ENCODE assay signal across 10 mouse cellular contexts in genomic region chr1:171252415-171252814, GRCm38 (mm10). TPM values are rescaled to one million over a fixed set of nuclear protein-coding genes. Genes with fewer than 3 reads are reported as not detected.
DNase-seq lines count a peak whose midpoint lies in the region; ATAC-seq and TF ChIP-seq lines count a peak whose summit lies in the region.
"Had no signal": no experiment of that assay in that cellular context is flagged by ENCODE, and none has a peak within 500 bp of the region (broad histone marks: within the 10 kb centered on the region; RNA-seq: fewer than 3 reads in every experiment).

No protein-coding gene starts in this region.

- H3K27ac ChIP-seq in heart, embryonic 14.5 days (replicated peaks in 1 of 2; ENCODE audit: control insufficient read depth in 1 of 2, insufficient read depth in 1 of 2, low read depth in 2 of 2, low read length in 2 of 2) = peak overlapping the region; percentile 40 to 56; a peak in 2 of 4 replicates
- peak overlapping the region; percentile 85 for H3K27ac ChIP-seq in hindbrain, embryonic 10.5 days
- peak overlapping the region; percentile 46; the same call in 1 of the 2 replicates for H3K27ac ChIP-seq in midbrain, embryonic 12.5 days (replicated peaks)

- peaks cover 26 to 39% of the 10 kb centered on the region in 2 experiments for H3K4me1 ChIP-seq in heart, embryonic 14.5 days (ENCODE audit: control insufficient read depth in 2 of 2, insufficient read depth in 2 of 2, low read length in 2 of 2)
- H3K4me1 ChIP-seq in hindbrain, embryonic 10.5 days (replicated peaks) = peaks cover 58% of the 10 kb centered on the region
- H3K4me1 ChIP-seq in midbrain, embryonic 12.5 days = peaks cover 41% of the 10 kb centered on the region

- no peak overlapping the region for H3K9ac ChIP-seq in heart, embryonic 14.5 days (ENCODE audit: low read length)
- H3K9ac ChIP-seq in midbrain, embryonic 12.5 days (replicated peaks) = no peak overlapping the region; the same call in 1 of the 2 replicates

- H3K4me3 ChIP-seq in heart, embryonic 14.5 days (ENCODE audit: control insufficient read depth in 1 of 2, insufficient read depth in 1 of 2, low read depth in 1 of 2, low read length in 2 of 2) = no peak overlapping the region; a peak in 1 of 4 replicates
- peak overlapping the region; percentile 55 for H3K4me3 ChIP-seq in hindbrain, embryonic 10.5 days
- H3K4me3 ChIP-seq in midbrain, embryonic 12.5 days = 0 out of 2 replicates have a peak overlapping the region, but pooled peaks have one; percentile 8

- no peak for DNase-seq in heart, adult 9 months (ENCODE audit: low spot score in 2 of 2)
- peak; percentile 46 for DNase-seq in brain, embryonic 14.5 days (ENCODE audit: low read depth)
- DNase-seq in hindbrain, embryonic 10.5 days (ENCODE audit: low spot score) = no peak
- no peak for DNase-seq in right cerebral cortex, postnatal 36 days (ENCODE audit: low spot score in 2 of 2)
- no peak for DNase-seq in adrenal gland, postnatal 14 days
- DNase-seq: adrenal gland, postnatal 36 days; right cerebral cortex, adult 18-20 months had no signal

- no peak for ATAC-seq in heart, embryonic 14.5 days (ENCODE audit: insufficient number of reproducible peaks, insufficient read depth, low FRiP score, low read depth)
- no peak for ATAC-seq in midbrain, embryonic 12.5 days (ENCODE audit: low FRiP score, low read depth)
- ATAC-seq in CD4-positive, CD25-positive, alpha-beta regulatory T cell, adult 4 months = no peak

- H3K4me2 ChIP-seq in heart, embryonic 14.5 days (ENCODE audit: low read length) = peak overlapping the region; percentile 63
- H3K4me2 ChIP-seq in midbrain, embryonic 12.5 days (replicated peaks) = peak overlapping the region; percentile 50

- H3K36me3 ChIP-seq in heart, embryonic 14.5 days (ENCODE audit: control insufficient read depth, insufficient read depth, low read length) = no peaks in the 10 kb centered on the region
- peaks cover 26% of the 10 kb centered on the region for H3K36me3 ChIP-seq in hindbrain, embryonic 10.5 days
- no peaks in the 10 kb centered on the region for H3K36me3 ChIP-seq in midbrain, embryonic 12.5 days

- WGBS in heart, embryonic 14.5 days = 59% methylated on average over 17 of the region's 17 CpGs
- WGBS in hindbrain, embryonic 10.5 days = 46% methylated on average over 17 of the region's 17 CpGs
- 46% methylated on average over 17 of the region's 17 CpGs for WGBS in midbrain, embryonic 12.5 days

- TF ChIP-seq POLR2A in brain, embryonic 14.5 days (IDR thresholded peaks at IDR 0.05; ENCODE audit: borderline replicate concordance, extremely low read depth, insufficient read depth, insufficient read length, poor library complexity, severe bottlenecking) = no peak

- no peaks in the 10 kb centered on the region for H3K9me3 ChIP-seq in heart, embryonic 14.5 days (ENCODE audit: control insufficient read depth, low read length)
- H3K9me3 ChIP-seq in hindbrain, embryonic 10.5 days = no peaks in the 10 kb centered on the region
- H3K9me3 ChIP-seq in midbrain, embryonic 12.5 days = no peaks in the 10 kb centered on the region

- no peaks in the 10 kb centered on the region for H3K27me3 ChIP-seq in heart, embryonic 14.5 days (ENCODE audit: control insufficient read depth, insufficient read depth, low read length)
- no peaks in the 10 kb centered on the region for H3K27me3 ChIP-seq in hindbrain, embryonic 10.5 days (ENCODE audit: insufficient read depth, poor library complexity, severe bottlenecking)
- peaks cover 8% of the 10 kb centered on the region; the same call in 1 of the 2 replicates for H3K27me3 ChIP-seq in midbrain, embryonic 12.5 days

- TF ChIP-seq CTCF in brain, embryonic 14.5 days (IDR thresholded peaks at IDR 0.05; ENCODE audit: borderline replicate concordance, extremely low read depth, insufficient read depth, insufficient read length) = no peak

RNA-seq across cellular contexts. Expression of gene Ndufs2, which starts 1.2 kb away (rescaled TPM):
- 541 and 561 TPM in 2 replicates for polyA plus RNA-seq in heart, embryonic 14.5 days (2014; fragmentation: Nextera tagmentation; extraction: Ambion mirVana)
- 130 and 153 TPM in 2 replicates for polyA plus RNA-seq in brain, embryonic 14.5 days (2012; rRNA removed)
- polyA plus RNA-seq in hindbrain, embryonic 10.5 days (2016; fragmentation: Nextera tagmentation; extraction: Ambion mirVana) = 250 and 275 TPM in 2 replicates
- polyA plus RNA-seq in midbrain, embryonic 12.5 days (2016; fragmentation: Nextera tagmentation; extraction: Ambion mirVana) = 224 and 226 TPM in 2 replicates
- 100 to 1,000 TPM; 115 to 119 TPM for polyA plus RNA-seq in CD4-positive, CD25-positive, alpha-beta regulatory T cell, adult 4 months (2017; shearing (Covaris generic))
- total RNA-seq in adrenal gland, postnatal 14 days (2021) = 875 and 896 TPM in 2 replicates

RNA-seq across cellular contexts. Expression of gene Adamts4, which starts 2.2 kb away (rescaled TPM):
- 2.8 and 3.0 TPM in 2 replicates for polyA plus RNA-seq in heart, embryonic 14.5 days (2014; fragmentation: Nextera tagmentation; extraction: Ambion mirVana)
- 4.1 and 4.6 TPM in 2 replicates for polyA plus RNA-seq in brain, embryonic 14.5 days (2012; rRNA removed)
- polyA plus RNA-seq in hindbrain, embryonic 10.5 days (2016; fragmentation: Nextera tagmentation; extraction: Ambion mirVana) = 10.4 and 13.0 TPM in 2 replicates
- 8.2 and 9.2 TPM in 2 replicates for polyA plus RNA-seq in midbrain, embryonic 12.5 days (2016; fragmentation: Nextera tagmentation; extraction: Ambion mirVana)
- polyA plus RNA-seq in CD4-positive, CD25-positive, alpha-beta regulatory T cell, adult 4 months (2017; shearing (Covaris generic)) = under 1 TPM in 1 of 2 experiments, not detected in 1; 0.13 TPM
- 3.1 and 3.4 TPM in 2 replicates for total RNA-seq in adrenal gland, postnatal 14 days (2021)

RNA-seq across cellular contexts. Expression of gene B4galt3, which starts 17.7 kb away (rescaled TPM):
- 52.8 and 55.6 TPM in 2 replicates for polyA plus RNA-seq in heart, embryonic 14.5 days (2014; fragmentation: Nextera tagmentation; extraction: Ambion mirVana)
- 101 and 122 TPM in 2 replicates for polyA plus RNA-seq in brain, embryonic 14.5 days (2012; rRNA removed)
- 70.3 and 80.9 TPM in 2 replicates for polyA plus RNA-seq in hindbrain, embryonic 10.5 days (2016; fragmentation: Nextera tagmentation; extraction: Ambion mirVana)
- polyA plus RNA-seq in midbrain, embryonic 12.5 days (2016; fragmentation: Nextera tagmentation; extraction: Ambion mirVana) = 72.1 and 80.6 TPM in 2 replicates
- polyA plus RNA-seq in CD4-positive, CD25-positive, alpha-beta regulatory T cell, adult 4 months (2017; shearing (Covaris generic)) = 10 to 100 TPM; 56.0 to 93.6 TPM
- 31.1 and 34.1 TPM in 2 replicates for total RNA-seq in adrenal gland, postnatal 14 days (2021)

RNA-seq across cellular contexts. Expression of gene Fcer1g, which starts 18.2 kb away (rescaled TPM):
- 30.1 and 37.7 TPM in 2 replicates for polyA plus RNA-seq in heart, embryonic 14.5 days (2014; fragmentation: Nextera tagmentation; extraction: Ambion mirVana)
- polyA plus RNA-seq in brain, embryonic 14.5 days (2012; rRNA removed) = 16.5 and 18.2 TPM in 2 replicates
- 16.3 and 22.8 TPM in 2 replicates for polyA plus RNA-seq in hindbrain, embryonic 10.5 days (2016; fragmentation: Nextera tagmentation; extraction: Ambion mirVana)
- polyA plus RNA-seq in midbrain, embryonic 12.5 days (2016; fragmentation: Nextera tagmentation; extraction: Ambion mirVana) = 22.3 and 28.4 TPM in 2 replicates
- polyA plus RNA-seq in CD4-positive, CD25-positive, alpha-beta regulatory T cell, adult 4 months (2017; shearing (Covaris generic)) = 1 to 10 TPM; 1.8 to 3.5 TPM
- total RNA-seq in adrenal gland, postnatal 14 days (2021) = 13.4 and 18.8 TPM in 2 replicates

RNA-seq across cellular contexts. Expression of gene Apoa2, which starts 27.6 kb away (rescaled TPM):
- polyA plus RNA-seq in heart, embryonic 14.5 days (2014; fragmentation: Nextera tagmentation; extraction: Ambion mirVana) = 5.3 TPM in 2 replicates
- polyA plus RNA-seq in brain, embryonic 14.5 days (2012; rRNA removed) = 2.7 and 3.7 TPM in 2 replicates
- polyA plus RNA-seq in hindbrain, embryonic 10.5 days (2016; fragmentation: Nextera tagmentation; extraction: Ambion mirVana) = 3.4 and 4.7 TPM in 2 replicates
- polyA plus RNA-seq in midbrain, embryonic 12.5 days (2016; fragmentation: Nextera tagmentation; extraction: Ambion mirVana) = 2.9 and 6.6 TPM in 2 replicates
- polyA plus RNA-seq in CD4-positive, CD25-positive, alpha-beta regulatory T cell, adult 4 months (2017; shearing (Covaris generic)) = under 1 TPM in 1 of 2 experiments, not detected in 1; 0.75 TPM
- total RNA-seq in adrenal gland, postnatal 14 days (2021) = 80.2 and 1,683 TPM in 2 replicates

Comparison
In these comparisons a context has a peak if more than half of its experiments do, and no peak if none do; other contexts are left out.
1. H3K4me3 ChIP-seq: peak in hindbrain, embryonic 10.5 days (single experiment) and midbrain, embryonic 12.5 days (single experiment); none in heart, embryonic 14.5 days (0 of 2).
2. Peak in every context shown above with its lines, with median percentiles within 50 percentile points of each other: H3K27ac ChIP-seq.